Mouse (Mus musculus) heart, adult 10 weeks (tissue): ENCODE measurements around the gene Armc3. TPM values are rescaled to one million over a fixed set of nuclear protein-coding genes. Genes with fewer than 3 reads are reported as not detected.

Source experiments
- polyA plus RNA-seq: library from polyadenylated mRNA; stranded (reverse); fragments of 350-450 nt; fragmentation: Illumina TruSeq; extraction: RNeasy Lipid Tissue Mini Kit (QIAGEN cat#74804); gene quantifications from one replicate; pipeline ENCODE4 v1.2.3, GENCODE M21; 2014; ENCODE audit warnings: low read depth, low replicate concordance

Armc3 gene
- 0.16 TPM for polyA plus RNA-seq

DNA sequence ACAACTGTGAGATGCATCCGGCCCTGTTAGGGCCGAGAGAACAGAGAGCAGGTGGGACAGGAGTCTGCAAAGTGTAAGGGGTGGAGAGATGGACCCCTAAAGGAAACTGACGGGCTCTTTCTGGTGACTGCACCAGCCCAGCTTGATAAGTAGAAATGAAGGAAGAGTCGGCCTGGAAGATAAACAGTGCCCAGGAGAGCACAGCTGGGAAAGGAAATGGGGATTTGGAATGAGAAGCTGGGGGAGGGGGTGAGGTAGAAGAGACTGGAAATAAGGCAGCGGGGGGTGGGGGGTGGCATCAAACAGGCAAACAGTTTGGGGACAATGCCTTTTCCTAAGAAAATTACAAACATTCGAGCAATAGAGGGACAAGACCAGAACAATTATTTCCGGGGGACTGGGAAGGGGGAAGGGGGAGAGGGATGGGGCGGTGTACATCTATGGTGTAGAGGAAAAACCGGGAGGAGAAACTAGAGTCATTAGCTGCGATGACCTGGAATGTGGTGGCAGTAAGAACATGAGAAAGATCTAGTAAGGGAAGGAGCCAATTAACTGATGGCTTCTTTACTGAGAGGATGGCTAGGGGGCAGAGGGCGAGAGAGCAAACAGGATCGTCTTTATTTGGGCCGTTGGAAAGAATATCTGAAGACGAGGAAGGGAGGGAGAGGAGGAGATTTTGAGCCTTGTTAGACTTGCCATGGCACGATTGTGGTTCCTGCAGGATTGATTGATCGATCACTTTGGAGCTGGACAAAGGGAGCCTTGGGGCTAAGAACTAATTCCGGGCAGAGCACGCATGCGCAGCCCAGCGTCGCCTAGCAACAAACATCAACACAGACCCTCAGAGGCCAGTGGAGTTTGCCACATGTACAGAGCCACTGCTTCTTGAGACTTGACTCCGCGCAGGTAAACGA lies at the start of gene Armc3:
Armc3 (plus strand) TSS at position 851 of the 914 bp plus-strand sequence.

Other genes starting within 250 kb of the Armc3 start
- 7.1 TPM for gene Pip4k2a, start 201.2 kb upstream of the Armc3 start, polyA plus RNA-seq
- not detected for gene 4930426L09Rik, start 201.0 kb upstream of the Armc3 start, polyA plus RNA-seq
- gene Msrb2, start 172.1 kb downstream of the Armc3 start, polyA plus RNA-seq = 117 TPM
- not detected for gene Ptf1a, start 246.4 kb downstream of the Armc3 start, polyA plus RNA-seq